Mouse (Mus musculus) ES-E14 (cell line): ENCODE measurements at regions not wholly inside any gene's neighbourhood (a gene's known extent, or its start where the extent isn't known, plus 50 kb on each side); places are given as distances from the start of the nearest gene placed in this dataset.

ENCODE experiments used
- CHD2 ChIP-seq: IDR thresholded peaks from 2 replicates; pipeline ENCODE4 v1.6.1; 2014; ENCODE audit warnings: mild to moderate bottlenecking, low read depth, low read length, inconsistent platforms
- HCFC1 ChIP-seq: IDR thresholded peaks from 2 replicates; pipeline ENCODE4 v1.6.1; 2012; ENCODE audit warnings: low read length, inconsistent platforms, borderline replicate concordance; ENCODE audit not compliant: insufficient read depth
- MAFK ChIP-seq: IDR thresholded peaks from 2 replicates; pipeline ENCODE4 v1.6.1; 2014; ENCODE audit warnings: mild to moderate bottlenecking, low read depth, low read length, inconsistent platforms; ENCODE audit not compliant: insufficient read depth

DNA sequence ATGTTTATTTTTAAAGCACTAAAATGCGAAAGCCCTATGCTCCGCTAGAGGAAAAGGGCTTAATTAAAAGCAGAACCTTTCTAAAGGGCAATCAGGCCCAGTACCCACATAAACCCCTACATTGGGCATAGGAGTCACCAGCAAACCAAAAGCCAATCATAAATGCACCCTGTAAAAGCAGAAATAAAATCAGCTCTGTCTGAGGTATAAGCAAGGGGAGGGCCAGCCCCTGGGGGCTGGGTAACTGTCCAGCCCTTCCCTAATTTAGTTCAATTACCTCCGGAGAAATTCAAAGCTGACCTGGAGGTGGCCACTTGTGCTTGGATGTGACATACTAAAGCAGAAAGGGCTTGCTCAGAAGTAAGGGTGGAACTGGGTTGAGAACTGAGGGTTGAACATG, 479.4 kb upstream of the Sall1 start:
- no peak for TF ChIP-seq CHD2
- no peak for TF ChIP-seq MAFK
- TF ChIP-seq HCFC1 = no peak
